Comparison of ENCODE assay signal across 18 mouse cellular contexts in the genomic region with DNA sequence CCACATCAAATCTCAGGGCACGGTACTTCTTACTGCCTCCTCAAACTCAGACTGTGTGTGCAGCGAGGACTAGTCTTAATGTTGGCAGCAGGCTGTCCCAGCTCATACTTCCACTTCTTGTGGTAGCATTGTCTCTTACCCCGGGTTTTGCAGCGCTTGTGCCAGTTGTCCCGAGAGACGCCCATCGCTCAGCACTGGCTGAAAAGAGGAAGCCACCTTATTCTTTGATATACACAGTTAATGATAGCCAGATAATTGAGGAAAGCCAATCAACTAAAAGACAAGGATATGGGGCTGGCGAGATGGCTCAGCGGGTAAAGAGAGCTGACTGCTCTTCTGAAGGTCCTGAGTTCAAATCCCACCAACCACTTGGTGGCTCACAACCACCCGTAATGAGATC.
"Had no signal": no experiment of that assay in that cellular context is flagged by ENCODE, and none has a peak within 500 bp of the region (broad histone marks: within the 10 kb centered on the region; RNA-seq: fewer than 3 reads in every experiment).

No protein-coding gene starts in this region.

- DNase-seq: gastrocnemius, postnatal 14 days; gastrocnemius, postnatal 36 days; heart, adult 2 months; heart, postnatal 10 days; heart, postnatal 4 days; kidney, adult 18-20 months; kidney, adult 8-10 months; kidney, postnatal 10 days; kidney, postnatal 25 days; kidney, postnatal 4 days; layer of hippocampus, adult 9-11 months; layer of hippocampus, postnatal 36 days; left cerebral cortex, postnatal 4 days had no signal

- ATAC-seq: hindbrain, embryonic 16.5 days; inflammation-experienced regulatory T-cells, adult 6 months; intestine, embryonic 15.5 days; intestine, postnatal 0 days; liver, embryonic 12.5 days had no signal
